Mouse (Mus musculus): ENCODE measurements at regions not wholly inside any gene's neighbourhood (a gene's known extent, or its start where the extent isn't known, plus 50 kb on each side); places are given as distances from the start of the nearest gene placed in this dataset.

- Histone ChIP-seq H3K4me3 (ENCODE audit: low read depth, low read length) (no peak overlapping the region), H3K9me3 (replicated peaks; ENCODE audit: control insufficient read depth, low read length) (no peaks in the 10 kb centered on the region), H3K4me2 (ENCODE audit: low read depth, low read length) (no peak overlapping the region), H3K36me3 (replicated peaks; ENCODE audit: control insufficient read depth, insufficient read depth, low read depth, low read length) (no peaks in the 10 kb centered on the region), H3K27ac (replicated peaks; ENCODE audit: low read depth, low read length) (no peak overlapping the region), H3K9ac (replicated peaks; ENCODE audit: low read length) (no peak overlapping the region), H3K4me1 (ENCODE audit: control insufficient read depth, insufficient read depth, low read length) (no peaks in the 10 kb centered on the region), H3K27me3 (ENCODE audit: control insufficient read depth, insufficient read depth, low read length) (no peaks in the 10 kb centered on the region)
- ATAC-seq (replicated peaks; ENCODE audit: insufficient number of reproducible peaks, low FRiP score, low TSS enrichment, low read depth) (no peak), DNase-seq (ENCODE audit: low spot score) (no peak)
- WGBS: 76% methylated on average over 8 of the region's 8 CpGs
These were observed 124.2 kb upstream of the Zfp703 start for GRCm38 (mm10) chr8:26852921-26853320.

GRCm38 (mm10) chr8:26854557-26855238 lies 122.4 kb upstream of the Zfp703 start:
- ATAC-seq (replicated peaks; ENCODE audit: insufficient number of reproducible peaks, low FRiP score, low TSS enrichment, low read depth): no peak
- Histone ChIP-seq H3K9ac (replicated peaks; ENCODE audit: low read length) (no peak overlapping the region), H3K27me3 (ENCODE audit: control insufficient read depth, insufficient read depth, low read length) (no peaks in the 10 kb centered on the region), H3K27ac (replicated peaks; ENCODE audit: low read depth, low read length) (no peak overlapping the region), H3K4me1 (ENCODE audit: control insufficient read depth, insufficient read depth, low read length) (no peaks in the 10 kb centered on the region), H3K9me3 (replicated peaks; ENCODE audit: control insufficient read depth, low read length) (no peaks in the 10 kb centered on the region), H3K4me3 (ENCODE audit: low read depth, low read length) (no peak overlapping the region), H3K36me3 (replicated peaks; ENCODE audit: control insufficient read depth, insufficient read depth, low read depth, low read length) (no peaks in the 10 kb centered on the region), H3K4me2 (ENCODE audit: low read depth, low read length) (no peak overlapping the region)
- WGBS: 73% methylated on average over 12 of the region's 12 CpGs
- no peak for DNase-seq (ENCODE audit: low spot score)

- no peak for DNase-seq (ENCODE audit: low spot score)
- H3K27ac ChIP-seq (replicated peaks; ENCODE audit: low read depth, low read length): no peak overlapping the region
- H3K4me1 ChIP-seq (ENCODE audit: control insufficient read depth, insufficient read depth, low read length): no peaks in the 10 kb centered on the region
- 77% methylated on average over 6 of the region's 6 CpGs for WGBS
- H3K4me2 ChIP-seq (ENCODE audit: low read depth, low read length): no peak overlapping the region
- no peaks in the 10 kb centered on the region for H3K36me3 ChIP-seq (replicated peaks; ENCODE audit: control insufficient read depth, insufficient read depth, low read depth, low read length)
- H3K4me3 ChIP-seq (ENCODE audit: low read depth, low read length): no peak overlapping the region
- no peak for ATAC-seq (replicated peaks; ENCODE audit: insufficient number of reproducible peaks, low FRiP score, low TSS enrichment, low read depth)
- no peak overlapping the region for H3K9ac ChIP-seq (replicated peaks; ENCODE audit: low read length)
- H3K27me3 ChIP-seq (ENCODE audit: control insufficient read depth, insufficient read depth, low read length): no peaks in the 10 kb centered on the region
- H3K9me3 ChIP-seq (replicated peaks; ENCODE audit: control insufficient read depth, low read length): no peaks in the 10 kb centered on the region
These were observed 121.9 kb upstream of the Zfp703 start for GRCm38 (mm10) chr8:26855256-26855655.

- Histone ChIP-seq H3K36me3 (replicated peaks; ENCODE audit: control insufficient read depth, insufficient read depth, low read depth, low read length) (no peaks in the 10 kb centered on the region), H3K9ac (replicated peaks; ENCODE audit: low read length) (no peak overlapping the region), H3K27ac (replicated peaks; ENCODE audit: low read depth, low read length) (no peak overlapping the region), H3K27me3 (ENCODE audit: control insufficient read depth, insufficient read depth, low read length) (no peaks in the 10 kb centered on the region), H3K4me2 (ENCODE audit: low read depth, low read length) (no peak overlapping the region), H3K4me3 (ENCODE audit: low read depth, low read length) (no peak overlapping the region), H3K9me3 (replicated peaks; ENCODE audit: control insufficient read depth, low read length) (no peaks in the 10 kb centered on the region), H3K4me1 (ENCODE audit: control insufficient read depth, insufficient read depth, low read length) (peaks cover 4% of the 10 kb centered on the region)
- no peak for ATAC-seq (replicated peaks; ENCODE audit: insufficient number of reproducible peaks, low FRiP score, low TSS enrichment, low read depth)
- DNase-seq (ENCODE audit: low spot score): no peak
- 85% methylated on average over 2 of the region's 2 CpGs for WGBS
These were observed 112.6 kb upstream of the Zfp703 start for GRCm38 (mm10) chr8:26864571-26864970.

- Histone ChIP-seq H3K27ac (replicated peaks; ENCODE audit: low read depth, low read length) (no peak overlapping the region), H3K9ac (replicated peaks; ENCODE audit: low read length) (no peak overlapping the region), H3K27me3 (ENCODE audit: control insufficient read depth, insufficient read depth, low read length) (no peaks in the 10 kb centered on the region), H3K9me3 (replicated peaks; ENCODE audit: control insufficient read depth, low read length) (peaks cover under 1% of the 10 kb centered on the region; the same call in 1 of the 2 replicates), H3K36me3 (replicated peaks; ENCODE audit: control insufficient read depth, insufficient read depth, low read depth, low read length) (no peaks in the 10 kb centered on the region), H3K4me1 (ENCODE audit: control insufficient read depth, insufficient read depth, low read length) (peaks cover 4% of the 10 kb centered on the region), H3K4me3 (ENCODE audit: low read depth, low read length) (no peak overlapping the region), H3K4me2 (ENCODE audit: low read depth, low read length) (no peak overlapping the region)
- DNase-seq (ENCODE audit: low spot score) (no peak), ATAC-seq (replicated peaks; ENCODE audit: insufficient number of reproducible peaks, low FRiP score, low TSS enrichment, low read depth) (no peak)
- WGBS: 74% methylated on average over 10 of the region's 10 CpGs
These were observed 112.2 kb upstream of the Zfp703 start for GRCm38 (mm10) chr8:26864971-26865370.

- Histone ChIP-seq H3K4me1 (ENCODE audit: control insufficient read depth, insufficient read depth, low read length) (peaks cover 4% of the 10 kb centered on the region), H3K9ac (replicated peaks; ENCODE audit: low read length) (no peak overlapping the region), H3K4me3 (ENCODE audit: low read depth, low read length) (no peak overlapping the region), H3K27me3 (ENCODE audit: control insufficient read depth, insufficient read depth, low read length) (no peaks in the 10 kb centered on the region), H3K4me2 (ENCODE audit: low read depth, low read length) (no peak overlapping the region), H3K27ac (replicated peaks; ENCODE audit: low read depth, low read length) (peak overlapping the region; percentile 52), H3K36me3 (replicated peaks; ENCODE audit: control insufficient read depth, insufficient read depth, low read depth, low read length) (no peaks in the 10 kb centered on the region), H3K9me3 (replicated peaks; ENCODE audit: control insufficient read depth, low read length) (peaks cover 3% of the 10 kb centered on the region; the same call in 1 of the 2 replicates)
- DNase-seq (ENCODE audit: low spot score): peak; percentile 80
- ATAC-seq (replicated peaks; ENCODE audit: insufficient number of reproducible peaks, low FRiP score, low TSS enrichment, low read depth): peak; percentile 70
- WGBS: 21% methylated on average over 6 of the region's 6 CpGs
These were observed 108.8 kb upstream of the Zfp703 start for GRCm38 (mm10) chr8:26868101-26868848.

GRCm38 (mm10) chr8:26868849-26869110 lies 108.3 kb upstream of the Zfp703 start:
- H3K36me3 ChIP-seq (replicated peaks; ENCODE audit: control insufficient read depth, insufficient read depth, low read depth, low read length): no peaks in the 10 kb centered on the region
- H3K27ac ChIP-seq (replicated peaks; ENCODE audit: low read depth, low read length): peak overlapping the region; percentile 52
- ATAC-seq (replicated peaks; ENCODE audit: insufficient number of reproducible peaks, low FRiP score, low TSS enrichment, low read depth) (no peak), DNase-seq (ENCODE audit: low spot score) (peak; percentile 82)
- no peak overlapping the region for H3K4me2 ChIP-seq (ENCODE audit: low read depth, low read length)
- no peaks in the 10 kb centered on the region for H3K27me3 ChIP-seq (ENCODE audit: control insufficient read depth, insufficient read depth, low read length)
- H3K4me3 ChIP-seq (ENCODE audit: low read depth, low read length): no peak overlapping the region
- 31% methylated on average over 2 of the region's 2 CpGs for WGBS
- no peak overlapping the region for H3K9ac ChIP-seq (replicated peaks; ENCODE audit: low read length)
- H3K9me3 ChIP-seq (replicated peaks; ENCODE audit: control insufficient read depth, low read length): peaks cover 3% of the 10 kb centered on the region; the same call in 1 of the 2 replicates
- H3K4me1 ChIP-seq (ENCODE audit: control insufficient read depth, insufficient read depth, low read length): peaks cover 4% of the 10 kb centered on the region

- H3K9ac ChIP-seq (replicated peaks; ENCODE audit: low read length): no peak overlapping the region
- H3K36me3 ChIP-seq (replicated peaks; ENCODE audit: control insufficient read depth, insufficient read depth, low read depth, low read length): no peaks in the 10 kb centered on the region
- no peak for DNase-seq (ENCODE audit: low spot score)
- no peaks in the 10 kb centered on the region; the same call in 1 of the 2 replicates for H3K27me3 ChIP-seq (ENCODE audit: control insufficient read depth, insufficient read depth, low read length)
- no peak overlapping the region for H3K4me2 ChIP-seq (ENCODE audit: low read depth, low read length)
- peaks cover 4% of the 10 kb centered on the region for H3K4me1 ChIP-seq (ENCODE audit: control insufficient read depth, insufficient read depth, low read length)
- no peak for ATAC-seq (replicated peaks; ENCODE audit: insufficient number of reproducible peaks, low FRiP score, low TSS enrichment, low read depth)
- peaks cover 3% of the 10 kb centered on the region; the same call in 1 of the 2 replicates for H3K9me3 ChIP-seq (replicated peaks; ENCODE audit: control insufficient read depth, low read length)
- H3K27ac ChIP-seq (replicated peaks; ENCODE audit: low read depth, low read length): no peak overlapping the region
- 88% methylated on average over 7 of the region's 7 CpGs for WGBS
- H3K4me3 ChIP-seq (ENCODE audit: low read depth, low read length): no peak overlapping the region
These were observed 105.3 kb upstream of the Zfp703 start for GRCm38 (mm10) chr8:26871838-26872237.

Measured in embryonic facial prominence, embryonic 11.5 days (tissue).